Mouse (Mus musculus) lung, embryonic 16.5 days (tissue): ENCODE results near the gene Pgap3. TPM values are rescaled to one million over a fixed set of nuclear protein-coding genes. Genes with fewer than 3 reads are reported as not detected.

Source experiments
- ATAC-seq: fragments of 200-750 bp; cut with Nextera tagmentation; 2 replicates; pipeline ENCODE4 v1.8.0; 2017; ENCODE audit warnings: low read depth, mild to moderate bottlenecking, moderate library complexity
- H3K27ac ChIP-seq: fragments of 300-500 bp; sonication (generic); 2 replicates; pipeline ENCODE4 v1.5.1; 2014; ENCODE audit warnings: mild to moderate bottlenecking, control low read depth, low read length
- H3K27me3 ChIP-seq: fragments of 300-500 bp; sonication (generic); 2 replicates; pipeline ENCODE4 v1.6.1; 2014; ENCODE audit warnings: low read depth, low read length, mixed read lengths; ENCODE audit not compliant: control insufficient read depth, insufficient read depth
- H3K36me3 ChIP-seq: fragments of 300-500 bp; sonication (generic); 2 replicates; pipeline ENCODE4 v1.6.1; 2014; ENCODE audit warnings: low read length; ENCODE audit not compliant: control insufficient read depth, insufficient read depth
- H3K4me1 ChIP-seq: fragments of 300-500 bp; sonication (generic); replicated peaks from 2 replicates; pipeline ENCODE4 v1.6.1; 2014; ENCODE audit warnings: low read length, mixed read lengths; ENCODE audit not compliant: control insufficient read depth, insufficient read depth
- H3K4me2 ChIP-seq: fragments of 300-500 bp; sonication (generic); 2 replicates; pipeline ENCODE4 v1.6.1; 2014; ENCODE audit warnings: low read depth, low read length, control low read depth
- H3K4me3 ChIP-seq: fragments of 300-500 bp; sonication (generic); 2 replicates; pipeline ENCODE4 v1.5.1; 2014; ENCODE audit warnings: mild to moderate bottlenecking, low read length, control low read depth
- H3K9ac ChIP-seq: fragments of 300-500 bp; sonication (generic); 2 replicates; pipeline ENCODE4 v1.6.1; 2014; ENCODE audit warnings: low read length, control low read depth
- H3K9me3 ChIP-seq: fragments of 300-500 bp; sonication (generic); 2 replicates; pipeline ENCODE4 v1.6.1; 2016; ENCODE audit warnings: low read length; ENCODE audit not compliant: control insufficient read depth
- WGBS: fragments of 180-500 bp; shearing (Covaris S2); extraction: QIAGEN DNeasy Blood & Tissue Kit; methylation state at CpG from one replicate; pipeline ENCODE4 v1.1.7; 2014; 5-methylcytosine and 5-hydroxymethylcytosine counted together
- polyA plus RNA-seq: library from polyadenylated mRNA; unstranded; fragments of >200 nt; fragmentation: Nextera tagmentation; extraction: Ambion mirVana; gene quantifications from 2 replicates; pipeline ENCODE4 v1.2.1, GENCODE M21; 2015

The Pgap3 gene
- 15.0 and 16.2 TPM in 2 replicates for polyA plus RNA-seq

GRCm38 (mm10) chr11:98400161-98400726 lies at the start of gene Pgap3:
TSS of gene Pgap3 (minus strand) at chr11:98400490.
- peak within 1 kb of the TSS; percentile 98 for H3K27ac ChIP-seq
- peak within 1 kb of the TSS; percentile 87 for H3K9ac ChIP-seq
- peak within 1 kb of the TSS; percentile 72 for H3K4me3 ChIP-seq
- H3K4me1 ChIP-seq: peaks cover 11% of the 10 kb centered on the region
- WGBS: under 1% methylated on average over 40 of the region's 40 CpGs
- H3K27me3 ChIP-seq: no peaks in the 10 kb centered on the region
- ATAC-seq: peak; percentile 93
- no peaks in the 10 kb centered on the region for H3K36me3 ChIP-seq
- no peaks in the 10 kb centered on the region for H3K9me3 ChIP-seq
- H3K4me2 ChIP-seq: peak within 1 kb of the TSS; percentile 81

GRCm38 (mm10) chr11:98449419-98449818 lies 49.1 kb upstream of the Pgap3 start:
- H3K4me3 ChIP-seq: 0 out of 2 replicates have a peak overlapping the region, but pooled peaks have one; percentile 2
- H3K27me3 ChIP-seq: peaks cover 8% of the 10 kb centered on the region
- peaks cover 12% of the 10 kb centered on the region for H3K4me1 ChIP-seq
- H3K36me3 ChIP-seq: peaks cover 2% of the 10 kb centered on the region; the same call in 1 of the 2 replicates
- H3K9me3 ChIP-seq: no peaks in the 10 kb centered on the region
- 70% methylated on average over 3 of the region's 3 CpGs for WGBS
- 0 out of 2 replicates have a peak overlapping the region, but pooled peaks have one; percentile 29 for H3K9ac ChIP-seq
- peak overlapping the region; percentile 54 for H3K4me2 ChIP-seq
- no peak overlapping the region for H3K27ac ChIP-seq
- ATAC-seq: no peak

- peak overlapping the region; percentile 63 for H3K9ac ChIP-seq
Observed at GRCm38 (mm10) chr11:98448191-98448790, 48.0 kb upstream of the Pgap3 start.

GRCm38 (mm10) chr11:98447475-98447834 lies 47.2 kb upstream of the Pgap3 start:
- peaks cover 12% of the 10 kb centered on the region for H3K4me1 ChIP-seq
- no peak for ATAC-seq

More at GRCm38 (mm10) chr11:98448191-98448790, 48.0 kb upstream of the Pgap3 start:
- Histone ChIP-seq H3K4me1 (peaks cover 12% of the 10 kb centered on the region), H3K9me3 (no peaks in the 10 kb centered on the region), H3K27ac (peak overlapping the region; percentile 86), H3K27me3 (peaks cover 8% of the 10 kb centered on the region), H3K36me3 (0 out of 2 replicates have a peak, but pooled peaks cover 2% of the 10 kb centered on the region), H3K4me3 (peak overlapping the region; percentile 48), H3K4me2 (peak overlapping the region; percentile 54)
- ATAC-seq: peak; percentile 48; the same call in 1 of the 2 replicates
- WGBS: 25% methylated on average over 13 of the region's 13 CpGs

GRCm38 (mm10) chr11:98446562-98447474 lies 46.5 kb upstream of the Pgap3 start:
- WGBS: 2% methylated on average over 32 of the region's 33 CpGs
- peak; percentile 87 for ATAC-seq
- H3K4me1 ChIP-seq: peaks cover 12% of the 10 kb centered on the region
- peak overlapping the region; percentile 63 for H3K9ac ChIP-seq
- H3K9me3 ChIP-seq: no peaks in the 10 kb centered on the region
- peak overlapping the region; percentile 48 for H3K4me3 ChIP-seq
- H3K27ac ChIP-seq: peak overlapping the region; percentile 86
- peak overlapping the region; percentile 54 for H3K4me2 ChIP-seq
- H3K27me3 ChIP-seq: peaks cover 8% of the 10 kb centered on the region
- H3K36me3 ChIP-seq: no peaks in the 10 kb centered on the region

More at GRCm38 (mm10) chr11:98447475-98447834, 47.2 kb upstream of the Pgap3 start:
- Histone ChIP-seq H3K4me2 (peak overlapping the region; percentile 54), H3K9ac (peak overlapping the region; percentile 63), H3K4me3 (peak overlapping the region; percentile 48), H3K9me3 (no peaks in the 10 kb centered on the region), H3K36me3 (no peaks in the 10 kb centered on the region), H3K27ac (peak overlapping the region; percentile 86), H3K27me3 (peaks cover 8% of the 10 kb centered on the region)
- 8% methylated on average over 7 of the region's 7 CpGs for WGBS

GRCm38 (mm10) chr11:98446213-98446561 lies 45.9 kb upstream of the Pgap3 start, which contains the start of gene Grb7:
TSS of gene Grb7 (plus strand) at chr11:98446394.
- peak within 1 kb of the TSS; percentile 48 for H3K4me3 ChIP-seq
- H3K4me1 ChIP-seq: peaks cover 12% of the 10 kb centered on the region
- H3K4me2 ChIP-seq: peak within 1 kb of the TSS; percentile 54
- H3K27me3 ChIP-seq: peaks cover 8% of the 10 kb centered on the region
- H3K27ac ChIP-seq: peak within 1 kb of the TSS; percentile 86
- 0% methylated on average over 5 of the region's 5 CpGs for WGBS
- peak within 1 kb of the TSS; percentile 63 for H3K9ac ChIP-seq
- H3K36me3 ChIP-seq: no peaks in the 10 kb centered on the region
- no peaks in the 10 kb centered on the region for H3K9me3 ChIP-seq
- ATAC-seq: 0 out of 2 replicates have a peak, but pooled peaks have one; percentile 10

GRCm38 (mm10) chr11:98445679-98446078 lies 45.4 kb upstream of the Pgap3 start:
- Histone ChIP-seq H3K9ac (no peak overlapping the region), H3K36me3 (no peaks in the 10 kb centered on the region), H3K27me3 (peaks cover 8% of the 10 kb centered on the region), H3K4me3 (no peak overlapping the region), H3K27ac (peak overlapping the region; percentile 86), H3K4me2 (no peak overlapping the region), H3K4me1 (peaks cover 12% of the 10 kb centered on the region), H3K9me3 (no peaks in the 10 kb centered on the region)
- WGBS: 20% methylated on average over 4 of the region's 4 CpGs
- ATAC-seq: no peak

- Histone ChIP-seq H3K36me3 (no peaks in the 10 kb centered on the region), H3K9me3 (no peaks in the 10 kb centered on the region), H3K9ac (no peak overlapping the region), H3K4me2 (no peak overlapping the region), H3K27me3 (peaks cover 8% of the 10 kb centered on the region), H3K4me1 (peaks cover 9% of the 10 kb centered on the region), H3K27ac (peak overlapping the region; percentile 86), H3K4me3 (no peak overlapping the region)
- ATAC-seq: peak; percentile 45
- WGBS: 33% methylated on average over 1 of the region's 1 CpGs
Observed at GRCm38 (mm10) chr11:98445238-98445637, 44.9 kb upstream of the Pgap3 start.
